Mouse (Mus musculus) testis, adult 2 months (tissue): ENCODE results near the gene Gm49396. TPM values are rescaled to one million over a fixed set of nuclear protein-coding genes. Genes with fewer than 3 reads are reported as not detected.

Source experiments
- H3K27ac ChIP-seq: fragments of 200-500 bp; 2 replicates; pipeline ENCODE4 v1.5.1; 2012; ENCODE audit warnings: low read depth, low read length; ENCODE audit not compliant: control insufficient read depth, insufficient read depth
- H3K27me3 ChIP-seq: fragments of 200-500 bp; 2 replicates; pipeline ENCODE4 v1.6.1; 2012; ENCODE audit warnings: mild to moderate bottlenecking, low read length, moderate library complexity; ENCODE audit not compliant: control insufficient read depth, insufficient read depth
- H3K36me3 ChIP-seq: fragments of 200-500 bp; 2 replicates; pipeline ENCODE4 v1.6.1; 2012; ENCODE audit warnings: mild to moderate bottlenecking, low read length; ENCODE audit not compliant: control insufficient read depth, insufficient read depth
- H3K4me1 ChIP-seq: fragments of 200-500 bp; 2 replicates; pipeline ENCODE4 v1.6.1; 2012; ENCODE audit warnings: low read length; ENCODE audit not compliant: control insufficient read depth, insufficient read depth
- H3K4me3 ChIP-seq: fragments of 200-500 bp; 2 replicates; pipeline ENCODE4 v1.5.1; 2012; ENCODE audit warnings: low read depth, mild to moderate bottlenecking, low read length, moderate library complexity, mixed read lengths; ENCODE audit not compliant: control insufficient read depth
- CTCF ChIP-seq: fragments of 200-500 bp; IDR thresholded peaks from 2 replicates; pipeline ENCODE4 v1.5.1; 2012; ENCODE audit warnings: low read depth, mild to moderate bottlenecking, inconsistent platforms, low read length, moderate library complexity; ENCODE audit not compliant: control insufficient read depth, insufficient read depth, insufficient replicate concordance
- POLR2A ChIP-seq: fragments of 200-500 bp; IDR thresholded peaks from 2 replicates; pipeline ENCODE4 v1.6.1; 2012; ENCODE audit warnings: low read depth, mild to moderate bottlenecking, inconsistent platforms, low read length, moderate library complexity; ENCODE audit not compliant: control insufficient read depth
- polyA plus RNA-seq: library from polyadenylated mRNA; depleted of rRNA; stranded (reverse); fragments of >200 nt; gene quantifications from 2 replicates; pipeline ENCODE4 v1.2.3, GENCODE M21; 2012

Gene Gm49396
- polyA plus RNA-seq, 1 experiment = 0.80 TPM

DNA sequence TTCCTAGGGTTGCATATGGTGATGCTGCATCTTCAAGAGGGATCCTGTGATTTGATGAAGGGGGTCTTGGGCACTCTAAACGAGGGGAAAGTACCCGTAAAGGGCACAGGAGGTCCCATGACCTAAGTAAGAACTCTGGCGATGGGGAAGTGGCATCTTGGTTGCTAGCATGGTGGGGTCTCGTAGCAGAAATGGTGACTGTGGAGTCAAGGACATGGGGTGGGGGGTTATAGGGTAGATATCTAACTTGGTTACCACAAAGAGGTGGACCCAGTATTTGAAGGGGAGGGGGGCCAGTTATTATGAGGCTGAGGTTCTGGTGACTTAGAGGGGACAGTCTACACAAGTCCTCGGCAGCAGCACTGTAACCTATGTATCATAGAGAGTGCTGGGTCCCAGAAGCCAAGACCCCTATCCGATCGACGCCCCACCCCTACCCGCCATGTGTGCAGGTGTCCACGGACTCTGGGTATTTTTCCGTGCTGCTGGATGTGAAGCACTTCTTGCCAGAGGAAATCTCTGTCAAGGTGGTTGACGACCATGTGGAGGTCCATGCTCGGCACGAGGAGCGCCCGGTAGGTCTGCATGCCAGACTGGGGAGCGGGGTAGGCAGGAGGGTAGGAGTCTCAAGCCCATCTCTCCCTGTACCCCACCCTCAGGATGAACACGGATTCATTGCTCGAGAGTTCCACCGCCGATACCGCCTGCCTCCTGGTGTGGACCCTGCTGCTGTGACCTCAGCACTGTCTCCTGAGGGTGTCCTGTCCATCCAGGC is 9.1 kb upstream of the Gm49396 start:
- TF ChIP-seq POLR2A (no peak), CTCF (0 out of 2 replicates have a peak, but pooled peaks have one; percentile 11)
- peak overlapping the region; percentile 41; the same call in 1 of the 2 replicates for H3K27ac ChIP-seq
- H3K27me3 ChIP-seq = no peaks in the 10 kb centered on the region
- no peaks in the 10 kb centered on the region; the same call in 1 of the 2 replicates for H3K36me3 ChIP-seq
- peak overlapping the region; percentile 100 for H3K4me3 ChIP-seq
- peaks cover 28% of the 10 kb centered on the region for H3K4me1 ChIP-seq

GRCm38 (mm10) chr7:30556894-30557536 is 6.1 kb upstream of the Gm49396 start:
- Histone ChIP-seq H3K27me3 (no peaks in the 10 kb centered on the region), H3K4me3 (no peak overlapping the region), H3K36me3 (no peaks in the 10 kb centered on the region; the same call in 1 of the 2 replicates), H3K27ac (no peak overlapping the region), H3K4me1 (peaks cover 32% of the 10 kb centered on the region)
- TF ChIP-seq POLR2A (no peak), CTCF (no peak)

- Histone ChIP-seq H3K36me3 (no peaks in the 10 kb centered on the region; the same call in 1 of the 2 replicates), H3K27ac (no peak overlapping the region; the same call in 1 of the 2 replicates), H3K4me3 (peak overlapping the region; percentile 94), H3K4me1 (peaks cover 30% of the 10 kb centered on the region), H3K27me3 (no peaks in the 10 kb centered on the region)
- TF ChIP-seq CTCF (no peak), POLR2A (no peak)
These were observed 5.1 kb upstream of the Gm49396 start for GRCm38 (mm10) chr7:30557901-30558514.

- H3K27me3 ChIP-seq = no peaks in the 10 kb centered on the region
- H3K4me3 ChIP-seq = peak overlapping the region; percentile 94
- H3K36me3 ChIP-seq = no peaks in the 10 kb centered on the region; the same call in 1 of the 2 replicates
- no peak for TF ChIP-seq POLR2A
- TF ChIP-seq CTCF = no peak
- H3K27ac ChIP-seq = peak overlapping the region; percentile 79
- peaks cover 25% of the 10 kb centered on the region for H3K4me1 ChIP-seq
These were observed 4.3 kb upstream of the Gm49396 start for GRCm38 (mm10) chr7:30558656-30559442.

DNA sequence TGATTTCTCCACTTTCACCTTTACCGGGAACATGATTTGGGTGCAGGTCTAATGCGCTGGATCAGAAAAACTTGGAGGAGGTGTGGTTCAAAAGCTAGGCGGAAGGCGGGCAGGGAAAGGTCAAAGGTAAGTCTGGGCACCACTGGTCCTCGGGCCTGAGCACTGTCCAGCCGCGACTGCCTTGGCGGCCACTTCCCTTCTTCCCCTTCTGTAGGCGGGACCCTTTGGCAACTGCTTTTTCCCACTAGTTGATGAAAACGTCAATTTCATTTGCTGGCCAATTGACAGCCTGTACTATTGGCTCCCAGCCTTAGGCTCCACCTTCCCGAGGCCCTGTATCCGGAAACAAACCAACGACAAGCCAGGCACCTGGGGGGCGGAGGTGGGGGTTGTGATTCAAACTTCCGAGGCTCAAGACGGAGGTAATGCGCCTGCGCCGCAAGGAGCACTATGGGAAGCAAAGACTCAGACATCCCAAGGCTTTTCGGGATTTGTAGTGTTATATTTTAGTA is 3.6 kb upstream of the Gm49396 start, which contains the start of gene Lin37:
Gene Lin37 (minus strand): TSS at position 396 of the 512 bp plus-strand sequence.
- peak within 1 kb of the TSS; percentile 94 for H3K4me3 ChIP-seq
- no peaks in the 10 kb centered on the region; the same call in 1 of the 2 replicates for H3K36me3 ChIP-seq
- TF ChIP-seq POLR2A (peak; percentile 61; the same call in 1 of the 2 replicates), CTCF (no peak)
- H3K27me3 ChIP-seq = no peaks in the 10 kb centered on the region
- H3K4me1 ChIP-seq = peaks cover 19% of the 10 kb centered on the region
- peak within 1 kb of the TSS; percentile 79 for H3K27ac ChIP-seq

DNA sequence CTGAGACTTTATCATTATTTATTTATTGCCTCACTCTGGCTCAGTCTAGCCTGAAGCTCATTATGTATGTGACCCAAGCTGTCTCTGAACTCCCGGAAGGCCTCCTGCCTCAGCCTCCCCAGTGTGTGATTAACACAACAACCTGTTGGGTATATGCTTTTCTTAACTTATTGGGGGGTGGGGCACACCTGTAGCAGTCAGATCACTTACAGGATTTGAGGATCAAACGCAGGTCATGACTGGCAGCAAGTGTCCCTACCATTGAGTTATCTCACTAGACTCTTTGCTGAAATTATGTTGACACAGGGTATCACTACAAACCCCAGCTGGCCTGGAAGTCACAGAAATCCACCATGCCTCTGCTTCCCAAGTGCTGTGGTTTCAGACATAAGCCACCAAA is 2.8 kb upstream of the Gm49396 start:
- Histone ChIP-seq H3K27ac (no peak overlapping the region), H3K36me3 (no peaks in the 10 kb centered on the region; the same call in 1 of the 2 replicates)

More for the DNA sequence above, 2.8 kb upstream of the Gm49396 start:
- no peak overlapping the region for H3K4me3 ChIP-seq
- TF ChIP-seq CTCF = no peak
- no peak for TF ChIP-seq POLR2A
- peaks cover 16% of the 10 kb centered on the region for H3K4me1 ChIP-seq
- no peaks in the 10 kb centered on the region for H3K27me3 ChIP-seq
